Mouse (Mus musculus) spleen, embryonic (tissue): ENCODE measurements around the gene Cfap206.

ENCODE experiments used
- CTCF ChIA-PET: fragments of 350-600 bp; sonication (Branson Sonifier 250); formaldehyde crosslinking; loops from one replicate; lab custom pipeline; 2022; lab: Charles Lee

The Cfap206 gene

GRCm38 (mm10) chr4:34673721-34674120 lies 56.3 kb downstream of the Cfap206 start:
- CTCF ChIA-PET: no interaction called here

DNA sequence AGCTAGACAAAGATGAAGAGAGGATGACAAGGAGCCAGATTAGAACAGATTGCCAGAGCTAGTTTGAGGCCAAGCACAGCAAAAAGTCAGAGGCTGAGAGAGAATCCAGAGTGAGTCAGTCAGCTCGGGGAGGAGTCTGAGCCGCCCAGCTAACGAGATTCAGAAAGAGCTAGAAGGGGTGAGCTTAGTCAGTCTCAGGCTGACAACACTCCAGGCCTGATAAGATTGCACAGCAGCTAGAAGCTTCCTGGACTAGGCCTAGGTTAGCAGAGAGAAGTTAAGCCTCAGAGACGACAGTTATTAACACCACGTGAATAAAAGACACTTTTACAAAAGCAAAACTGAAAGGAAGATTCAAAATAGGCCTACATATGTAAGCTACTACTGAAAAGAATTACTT lies 62.1 kb downstream of the Cfap206 start:
- CTCF ChIA-PET: no interaction called here

GRCm38 (mm10) chr4:34661927-34662326 lies 68.1 kb downstream of the Cfap206 start:
- CTCF ChIA-PET: no interaction called here

GRCm38 (mm10) chr4:34661514-34661913 lies 68.5 kb downstream of the Cfap206 start:
- CTCF ChIA-PET: no interaction called here

GRCm38 (mm10) chr4:34659012-34659411 lies 71.0 kb downstream of the Cfap206 start:
- CTCF ChIA-PET: no interaction called here

- CTCF ChIA-PET: no interaction called here
Observed at GRCm38 (mm10) chr4:34656101-34656500, 73.9 kb downstream of the Cfap206 start.

- CTCF ChIA-PET: interaction anchor here (0.6 kb wide), 1 partner anchor 14 kb away, joined by 14 read pairs; no protein-coding TSS in a partner anchor
Observed at GRCm38 (mm10) chr4:34653179-34653578, 76.8 kb downstream of the Cfap206 start.

DNA sequence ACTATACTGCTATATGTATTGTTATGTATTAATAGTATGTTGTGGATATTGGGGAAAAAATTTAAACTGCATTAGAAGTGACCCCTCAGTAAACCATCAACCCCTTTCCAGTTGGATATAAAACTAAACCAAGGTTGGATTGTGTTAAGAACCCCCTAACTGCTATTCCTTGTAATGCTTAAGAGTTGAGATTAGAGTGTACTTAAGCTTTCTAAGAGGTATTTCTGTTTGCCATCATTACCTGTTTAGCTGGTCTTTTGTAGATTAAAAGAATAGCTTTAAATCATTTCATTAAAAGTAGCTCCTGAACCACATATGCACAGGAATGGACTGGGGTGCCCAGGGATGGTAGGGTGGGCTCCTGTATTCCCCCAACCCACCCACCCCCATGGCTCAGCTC lies 85.2 kb downstream of the Cfap206 start:
- CTCF ChIA-PET: no interaction called here

- CTCF ChIA-PET: no interaction called here
Observed at GRCm38 (mm10) chr4:34640731-34641130, 89.3 kb downstream of the Cfap206 start.

- CTCF ChIA-PET: no interaction called here
Observed at GRCm38 (mm10) chr4:34639745-34640364, 90.2 kb downstream of the Cfap206 start.
